Mouse (Mus musculus) gastrocnemius, adult 2 months (tissue): Measurements from ENCODE around the gene Marco. TPM values are rescaled to one million over a fixed set of nuclear protein-coding genes. Genes with fewer than 3 reads are reported as not detected.

Experiments used
- DNase-seq: peaks from one replicate; pipeline ENCODE4 v3.0.0; 2022
- H3K27ac ChIP-seq: fragments of 200-600 bp; 2 replicates; pipeline ENCODE4 v1.8.1; 2022; ENCODE audit warnings: mild to moderate bottlenecking
- H3K4me3 ChIP-seq: fragments of 200-600 bp; 2 replicates; pipeline ENCODE4 v1.8.1; 2022; ENCODE audit warnings: mild to moderate bottlenecking, moderate library complexity
- CTCF ChIP-seq: fragments of 200-600 bp; IDR thresholded peaks from 2 replicates; pipeline ENCODE4 v1.8.1; 2022; ENCODE audit warnings: antibody characterized with exemption, mild to moderate bottlenecking, moderate library complexity
- intact Hi-C: fragments of 180-260 bp; cut with DNase I; formaldehyde crosslinking; loops from one replicate; pipeline ENCODE4 v1.15.1; 2025
- long read RNA-seq, 2 experiments: library from polyadenylated mRNA; stranded (forward); transcript quantifications; one replicate each; pipeline ENCODE4 v2.0.0; 2021
- total RNA-seq, 2 experiments: library from RNA; stranded (reverse); gene quantifications; 2 replicates each; pipeline ENCODE4 v1.2.3; 2021

Marco gene
- not detected for total RNA-seq
- long read RNA-seq, experiment 1 = 0 reads
- long read RNA-seq, experiment 2 = 0 reads

DNA sequence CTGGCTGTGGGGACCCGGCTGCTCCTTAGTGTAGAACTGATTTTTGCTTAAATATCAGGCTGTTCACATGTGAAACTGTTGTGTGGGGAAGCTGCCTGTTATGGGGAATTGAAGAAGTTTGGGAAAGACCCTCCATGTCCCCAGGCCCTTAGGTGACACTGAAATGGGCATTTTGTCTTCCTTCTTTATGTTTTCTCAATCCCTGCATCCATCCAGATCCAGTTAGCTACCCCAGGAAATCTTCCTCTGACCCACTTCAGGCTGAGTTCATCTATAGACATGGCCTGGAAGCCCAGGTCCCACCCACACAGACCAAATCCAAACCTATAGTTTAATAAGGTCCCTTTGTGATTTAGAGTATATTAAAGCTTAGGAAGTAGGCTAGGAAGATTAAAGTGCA is at the start of gene Marco:
Gene Marco (minus strand): TSS at position 101 of the 400 bp plus-strand sequence.
- no peak for DNase-seq
- no peak for TF ChIP-seq CTCF
- Histone ChIP-seq H3K27ac (no peak within 1 kb of the TSS), H3K4me3 (no peak within 1 kb of the TSS)
- intact Hi-C loops = no loop called here

DNA sequence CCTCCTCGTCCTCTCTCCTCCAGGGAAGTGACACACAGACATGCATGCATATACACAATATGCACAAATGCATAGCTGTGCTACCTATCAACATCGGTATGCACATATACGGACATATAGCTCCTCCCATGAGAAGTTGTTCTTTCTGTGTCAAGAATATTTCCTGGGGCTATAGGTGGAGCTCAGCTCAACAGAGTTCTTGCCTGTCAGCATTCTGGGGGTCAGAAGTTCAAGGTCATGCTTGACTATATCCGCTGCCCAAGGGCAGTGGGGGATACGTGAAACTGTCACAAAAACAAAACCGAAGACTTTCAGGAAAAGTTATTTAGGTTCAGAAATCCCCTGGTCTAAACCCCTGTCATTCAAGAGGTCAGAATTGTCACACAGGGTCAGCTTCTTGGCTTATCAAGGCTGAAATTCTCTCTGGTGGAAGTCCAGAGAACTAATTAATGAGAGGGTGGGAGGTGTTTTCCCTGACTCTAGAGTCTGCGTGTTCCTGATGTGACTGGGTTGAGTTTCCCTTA is 34.7 kb upstream of the Marco start:
- TF ChIP-seq CTCF = no peak
- H3K4me3 ChIP-seq = no peak overlapping the region
- H3K27ac ChIP-seq = no peak overlapping the region
- intact Hi-C loops = loop anchor here (10.0 kb wide), 1 partner anchor 205 kb away; no protein-coding TSS in a partner anchor
- DNase-seq = no peak

DNA sequence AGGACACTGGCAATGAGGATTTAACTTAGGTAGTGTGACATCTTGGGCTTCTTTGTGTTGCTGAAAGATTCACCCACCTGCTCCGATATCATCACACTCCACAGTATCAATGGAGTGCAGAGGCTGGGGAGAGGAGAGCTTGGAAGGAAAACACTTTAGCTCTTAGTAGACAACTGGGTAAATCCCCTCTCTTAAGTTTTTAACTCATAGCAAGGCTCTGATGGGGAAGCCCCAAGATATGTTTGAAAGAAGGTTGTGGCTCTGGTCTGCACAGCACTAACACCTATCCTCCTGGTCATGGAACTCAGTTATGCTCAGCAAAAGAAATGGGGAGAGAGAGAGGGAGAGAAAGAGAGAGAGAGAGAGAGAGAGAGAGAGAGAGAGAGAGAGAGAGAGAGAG is 32.2 kb upstream of the Marco start:
- TF ChIP-seq CTCF = no peak
- no peak overlapping the region for H3K4me3 ChIP-seq
- no peak overlapping the region for H3K27ac ChIP-seq
- no peak for DNase-seq
- intact Hi-C loops = no loop called here

- DNase-seq = no peak
- no peak for TF ChIP-seq CTCF
- no peak overlapping the region for H3K27ac ChIP-seq
- intact Hi-C loops = no loop called here
- H3K4me3 ChIP-seq = no peak overlapping the region
Measured at GRCm38 (mm10) chr1:120535919-120536318, 31.1 kb upstream of the Marco start.

- no peak for TF ChIP-seq CTCF
- no peak overlapping the region for H3K4me3 ChIP-seq
- intact Hi-C loops = no loop called here
- H3K27ac ChIP-seq = no peak overlapping the region
- no peak for DNase-seq
Measured at GRCm38 (mm10) chr1:120532321-120532916, 27.6 kb upstream of the Marco start.

DNA sequence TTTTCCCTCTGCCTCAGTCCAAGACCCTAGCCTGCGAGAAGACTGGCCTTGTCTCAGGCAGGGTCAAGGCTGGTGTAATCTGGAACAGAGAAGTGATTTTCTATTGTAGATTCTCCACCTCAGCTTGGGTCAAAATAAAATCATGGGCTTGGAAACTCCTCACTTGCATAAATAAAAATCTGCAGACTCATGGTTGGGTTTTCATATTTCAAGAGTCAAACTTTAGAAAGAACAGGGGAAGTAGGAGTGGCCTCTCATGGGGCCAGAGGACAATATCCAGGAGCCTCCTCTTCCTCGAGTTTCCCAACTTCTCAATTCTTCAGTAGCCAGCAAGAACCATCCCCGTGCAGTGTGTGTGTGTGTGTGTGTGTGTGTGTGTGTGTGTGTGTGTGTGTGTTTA is 26.9 kb upstream of the Marco start:
- no peak for DNase-seq
- no peak for TF ChIP-seq CTCF
- Histone ChIP-seq H3K27ac (no peak overlapping the region), H3K4me3 (no peak overlapping the region)
- intact Hi-C loops = no loop called here

- H3K4me3 ChIP-seq = no peak overlapping the region
- TF ChIP-seq CTCF = no peak
- intact Hi-C loops = no loop called here
- DNase-seq = no peak
- no peak overlapping the region for H3K27ac ChIP-seq
Measured at GRCm38 (mm10) chr1:120529881-120530280, 25.1 kb upstream of the Marco start.

DNA sequence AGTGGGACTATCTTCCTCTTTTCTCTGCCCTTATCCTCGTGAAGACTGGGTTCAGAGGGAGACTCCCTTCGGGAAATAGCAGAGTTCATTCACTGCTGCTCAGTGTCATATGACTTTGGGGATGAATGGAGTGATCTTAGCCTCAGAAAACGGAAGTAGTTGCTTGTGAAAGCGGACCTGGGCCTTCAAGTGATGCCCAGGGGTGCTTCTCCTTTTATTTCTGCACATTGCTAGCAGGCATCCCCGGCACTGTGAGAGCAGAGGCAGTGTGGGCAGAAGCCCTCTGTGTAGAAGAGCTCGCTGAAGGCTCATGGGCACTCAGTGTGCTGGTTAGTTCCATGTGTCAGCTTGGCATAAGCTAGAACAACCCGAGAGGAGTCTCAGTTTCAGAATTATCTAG is 12.8 kb upstream of the Marco start:
- Histone ChIP-seq H3K27ac (no peak overlapping the region), H3K4me3 (no peak overlapping the region)
- no peak for DNase-seq
- intact Hi-C loops = no loop called here
- no peak for TF ChIP-seq CTCF

DNA sequence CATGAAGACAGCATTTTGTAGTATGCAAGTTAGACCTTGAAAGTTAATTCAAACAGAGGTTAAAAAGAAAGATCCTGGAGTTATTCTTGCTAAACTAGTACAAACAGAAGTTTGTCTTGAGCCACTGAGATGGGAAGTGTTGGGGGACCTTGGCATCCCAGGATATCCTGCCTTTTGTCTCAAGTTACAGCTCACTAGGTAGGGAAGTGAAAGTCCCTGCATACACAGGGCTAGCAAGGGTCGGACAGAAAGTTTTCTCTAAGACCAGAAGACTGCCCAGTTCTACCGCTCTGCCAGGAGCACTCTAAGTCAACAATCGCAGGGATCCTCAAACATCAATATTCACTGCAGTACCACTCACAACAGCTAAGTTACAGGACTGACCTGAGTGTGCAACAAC is 5.5 kb upstream of the Marco start:
- intact Hi-C loops = no loop called here
- DNase-seq = no peak
- Histone ChIP-seq H3K27ac (no peak overlapping the region), H3K4me3 (no peak overlapping the region)
- no peak for TF ChIP-seq CTCF

GRCm38 (mm10) chr1:120508976-120509375 is 4.2 kb upstream of the Marco start:
- TF ChIP-seq CTCF = no peak
- intact Hi-C loops = no loop called here
- no peak overlapping the region for H3K4me3 ChIP-seq
- no peak overlapping the region for H3K27ac ChIP-seq
- no peak for DNase-seq

- H3K4me3 ChIP-seq = no peak overlapping the region
- no peak overlapping the region for H3K27ac ChIP-seq
- DNase-seq = no peak
- intact Hi-C loops = no loop called here
- TF ChIP-seq CTCF = no peak
Measured at GRCm38 (mm10) chr1:120504046-120504710, 646 bp downstream of the Marco start.

- Histone ChIP-seq H3K4me3 (no peak overlapping the region), H3K27ac (no peak overlapping the region)
- no peak for DNase-seq
- intact Hi-C loops = no loop called here
- TF ChIP-seq CTCF = no peak
Measured at GRCm38 (mm10) chr1:120501496-120501895, 3.3 kb downstream of the Marco start.

DNA sequence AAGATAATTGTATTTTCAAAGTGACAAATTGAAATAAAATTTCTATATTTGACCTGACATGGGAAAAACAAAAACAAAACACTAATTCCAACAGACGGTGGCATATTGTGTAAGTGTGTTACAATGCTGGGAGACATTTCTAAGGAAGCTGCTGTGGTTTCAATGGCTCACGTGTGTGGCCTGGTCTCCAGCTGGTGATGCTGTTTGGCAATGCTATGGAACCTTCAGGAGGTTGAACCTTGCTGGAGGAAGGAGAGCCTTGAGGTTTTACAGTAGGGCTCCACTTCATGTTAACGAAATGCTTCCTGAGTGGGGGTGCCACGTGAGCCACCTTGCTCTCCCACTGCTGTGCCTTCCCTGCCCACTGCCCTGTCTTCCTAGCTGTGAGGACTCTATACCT is 6.8 kb downstream of the Marco start:
- intact Hi-C loops = no loop called here
- DNase-seq = no peak
- Histone ChIP-seq H3K27ac (no peak overlapping the region), H3K4me3 (no peak overlapping the region)
- no peak for TF ChIP-seq CTCF

- TF ChIP-seq CTCF = no peak
- DNase-seq = no peak
- H3K27ac ChIP-seq = no peak overlapping the region
- intact Hi-C loops = no loop called here
- no peak overlapping the region for H3K4me3 ChIP-seq
Measured at GRCm38 (mm10) chr1:120480937-120481336, 23.9 kb downstream of the Marco start.
